Mouse (Mus musculus): Measurements from ENCODE around the gene Smim27. TPM values are rescaled to one million over a fixed set of nuclear protein-coding genes. Genes with fewer than 3 reads are reported as not detected.

The Smim27 gene
- polyA plus RNA-seq, 1 experiment from 2014 or later: 16.9 TPM

- 92% methylated on average over 7 of the region's 7 CpGs for WGBS
These were observed 36.2 kb upstream of the Smim27 start for GRCm38 (mm10) chr4:40233062-40233664.

GRCm38 (mm10) chr4:40234256-40234655 is 35.1 kb upstream of the Smim27 start:
- Histone ChIP-seq H3K9me3 (ENCODE audit: control insufficient read depth, low read length) (no peaks in the 10 kb centered on the region), H3K27ac (no peak overlapping the region), H3K27me3 (ENCODE audit: control insufficient read depth, insufficient read depth, low read length) (no peaks in the 10 kb centered on the region), H3K9ac (no peak overlapping the region), H3K4me2 (replicated peaks) (no peak overlapping the region), H3K4me3 (replicated peaks; ENCODE audit: low read length) (no peak overlapping the region), H3K4me1 (replicated peaks; ENCODE audit: control insufficient read depth, insufficient read depth, low read length) (peaks cover 8% of the 10 kb centered on the region), H3K36me3 (replicated peaks; ENCODE audit: control insufficient read depth, insufficient read depth) (no peaks in the 10 kb centered on the region)
- 81% methylated on average over 6 of the region's 6 CpGs for WGBS
- DNase-seq (ENCODE audit: low spot score) (no peak), ATAC-seq (ENCODE audit: low FRiP score) (no peak)

More at GRCm38 (mm10) chr4:40233062-40233664, 36.2 kb upstream of the Smim27 start:
- H3K27ac ChIP-seq: no peak overlapping the region
- no peak overlapping the region for H3K4me2 ChIP-seq (replicated peaks)
- no peaks in the 10 kb centered on the region for H3K9me3 ChIP-seq (ENCODE audit: control insufficient read depth, low read length)
- no peak overlapping the region for H3K4me3 ChIP-seq (replicated peaks; ENCODE audit: low read length)
- no peaks in the 10 kb centered on the region for H3K27me3 ChIP-seq (ENCODE audit: control insufficient read depth, insufficient read depth, low read length)
- DNase-seq (ENCODE audit: low spot score) (no peak), ATAC-seq (ENCODE audit: low FRiP score) (no peak)
- H3K9ac ChIP-seq: no peak overlapping the region
- no peaks in the 10 kb centered on the region for H3K36me3 ChIP-seq (replicated peaks; ENCODE audit: control insufficient read depth, insufficient read depth)
- H3K4me1 ChIP-seq (replicated peaks; ENCODE audit: control insufficient read depth, insufficient read depth, low read length): no peaks in the 10 kb centered on the region

- Histone ChIP-seq H3K27ac (no peak overlapping the region), H3K4me3 (replicated peaks; ENCODE audit: low read length) (no peak overlapping the region), H3K9me3 (ENCODE audit: control insufficient read depth, low read length) (no peaks in the 10 kb centered on the region), H3K27me3 (ENCODE audit: control insufficient read depth, insufficient read depth, low read length) (no peaks in the 10 kb centered on the region), H3K36me3 (replicated peaks; ENCODE audit: control insufficient read depth, insufficient read depth) (no peaks in the 10 kb centered on the region), H3K4me1 (replicated peaks; ENCODE audit: control insufficient read depth, insufficient read depth, low read length) (peaks cover 10% of the 10 kb centered on the region), H3K9ac (no peak overlapping the region), H3K4me2 (replicated peaks) (no peak overlapping the region)
- no peak for ATAC-seq (ENCODE audit: low FRiP score)
- 94% methylated on average over 4 of the region's 4 CpGs for WGBS
- DNase-seq (ENCODE audit: low spot score): no peak
These were observed 32.5 kb upstream of the Smim27 start for GRCm38 (mm10) chr4:40236829-40237228.

- Histone ChIP-seq H3K4me2 (replicated peaks) (peak overlapping the region; percentile 85), H3K27ac (no peak overlapping the region), H3K4me3 (replicated peaks; ENCODE audit: low read length) (peak overlapping the region; percentile 43), H3K9ac (peak overlapping the region; percentile 55), H3K4me1 (replicated peaks; ENCODE audit: control insufficient read depth, insufficient read depth, low read length) (peaks cover 10% of the 10 kb centered on the region), H3K9me3 (ENCODE audit: control insufficient read depth, low read length) (no peaks in the 10 kb centered on the region), H3K36me3 (replicated peaks; ENCODE audit: control insufficient read depth, insufficient read depth) (no peaks in the 10 kb centered on the region), H3K27me3 (ENCODE audit: control insufficient read depth, insufficient read depth, low read length) (no peaks in the 10 kb centered on the region)
- ATAC-seq (ENCODE audit: low FRiP score) (peak; percentile 69; the same call in 1 of the 2 replicates), DNase-seq (ENCODE audit: low spot score) (peak; percentile 35)
- 2% methylated on average over 17 of the region's 17 CpGs for WGBS
These were observed 30.6 kb upstream of the Smim27 start for GRCm38 (mm10) chr4:40238483-40239408.

- DNase-seq (ENCODE audit: low spot score) (peak; percentile 31), ATAC-seq (ENCODE audit: low FRiP score) (peak; percentile 40; the same call in 1 of the 2 replicates)
- H3K9me3 ChIP-seq (ENCODE audit: control insufficient read depth, low read length): no peaks in the 10 kb centered on the region
- H3K9ac ChIP-seq: peak within 1 kb of the TSS; percentile 55
- peaks cover 10% of the 10 kb centered on the region for H3K4me1 ChIP-seq (replicated peaks; ENCODE audit: control insufficient read depth, insufficient read depth, low read length)
- peak within 1 kb of the TSS; percentile 43 for H3K4me3 ChIP-seq (replicated peaks; ENCODE audit: low read length)
- 5% methylated on average over 33 of the region's 35 CpGs for WGBS
- H3K4me2 ChIP-seq (replicated peaks): peak within 1 kb of the TSS; percentile 85
- H3K36me3 ChIP-seq (replicated peaks; ENCODE audit: control insufficient read depth, insufficient read depth): no peaks in the 10 kb centered on the region
- no peak within 1 kb of the TSS for H3K27ac ChIP-seq
- H3K27me3 ChIP-seq (ENCODE audit: control insufficient read depth, insufficient read depth, low read length): no peaks in the 10 kb centered on the region
These were observed 29.7 kb upstream of the Smim27 start, which contains the start of gene Ddx58 for GRCm38 (mm10) chr4:40239409-40240271. TSS of gene Ddx58 (minus strand) at chr4:40239828.

GRCm38 (mm10) chr4:40240272-40240744 is 29.1 kb upstream of the Smim27 start:
- H3K36me3 ChIP-seq (replicated peaks; ENCODE audit: control insufficient read depth, insufficient read depth): no peaks in the 10 kb centered on the region
- H3K27ac ChIP-seq: no peak overlapping the region
- no peaks in the 10 kb centered on the region for H3K27me3 ChIP-seq (ENCODE audit: control insufficient read depth, insufficient read depth, low read length)
- H3K4me2 ChIP-seq (replicated peaks): peak overlapping the region; percentile 85
- 54% methylated on average over 5 of the region's 5 CpGs for WGBS
- H3K9me3 ChIP-seq (ENCODE audit: control insufficient read depth, low read length): no peaks in the 10 kb centered on the region
- no peak for DNase-seq (ENCODE audit: low spot score)
- peak; percentile 31; the same call in 1 of the 2 replicates for ATAC-seq (ENCODE audit: low FRiP score)
- peak overlapping the region; percentile 43 for H3K4me3 ChIP-seq (replicated peaks; ENCODE audit: low read length)
- peaks cover 10% of the 10 kb centered on the region for H3K4me1 ChIP-seq (replicated peaks; ENCODE audit: control insufficient read depth, insufficient read depth, low read length)
- H3K9ac ChIP-seq: no peak overlapping the region

GRCm38 (mm10) chr4:40241928-40242327 is 27.5 kb upstream of the Smim27 start:
- DNase-seq (ENCODE audit: low spot score): no peak
- 55% methylated on average over 6 of the region's 6 CpGs for WGBS
- no peaks in the 10 kb centered on the region for H3K36me3 ChIP-seq (replicated peaks; ENCODE audit: control insufficient read depth, insufficient read depth)
- peaks cover 10% of the 10 kb centered on the region for H3K4me1 ChIP-seq (replicated peaks; ENCODE audit: control insufficient read depth, insufficient read depth, low read length)
- H3K9ac ChIP-seq: no peak overlapping the region
- H3K27ac ChIP-seq: no peak overlapping the region
- no peak overlapping the region for H3K4me2 ChIP-seq (replicated peaks)
- no peaks in the 10 kb centered on the region for H3K27me3 ChIP-seq (ENCODE audit: control insufficient read depth, insufficient read depth, low read length)
- ATAC-seq (ENCODE audit: low FRiP score): no peak
- H3K9me3 ChIP-seq (ENCODE audit: control insufficient read depth, low read length): no peaks in the 10 kb centered on the region
- H3K4me3 ChIP-seq (replicated peaks; ENCODE audit: low read length): no peak overlapping the region

GRCm38 (mm10) chr4:40243006-40243405 is 26.4 kb upstream of the Smim27 start:
- Histone ChIP-seq H3K27me3 (ENCODE audit: control insufficient read depth, insufficient read depth, low read length) (no peaks in the 10 kb centered on the region), H3K4me1 (replicated peaks; ENCODE audit: control insufficient read depth, insufficient read depth, low read length) (peaks cover 10% of the 10 kb centered on the region), H3K27ac (no peak overlapping the region), H3K36me3 (replicated peaks; ENCODE audit: control insufficient read depth, insufficient read depth) (no peaks in the 10 kb centered on the region), H3K9ac (no peak overlapping the region), H3K9me3 (ENCODE audit: control insufficient read depth, low read length) (no peaks in the 10 kb centered on the region), H3K4me3 (replicated peaks; ENCODE audit: low read length) (no peak overlapping the region), H3K4me2 (replicated peaks) (no peak overlapping the region)
- DNase-seq (ENCODE audit: low spot score): no peak
- no peak for ATAC-seq (ENCODE audit: low FRiP score)
- 78% methylated on average over 4 of the region's 4 CpGs for WGBS

Data from hindbrain, embryonic 14.5 days (tissue).